Mouse (Mus musculus): ENCODE data around the gene Erh. TPM values are rescaled to one million over a fixed set of nuclear protein-coding genes. Genes with fewer than 3 reads are reported as not detected.
A peak's percentile ranks its signal among the peaks of the same experiment; 100 is the strongest.

Gene Erh
- polyA plus RNA-seq, 1 experiment = 92.0 TPM

GRCm38 (mm10) chr12:80598236-80598635 is 45.9 kb downstream of the Erh start:
- H3K27me3 ChIP-seq (ENCODE audit: control insufficient read depth, insufficient read depth, low read length) = no peaks in the 10 kb centered on the region
- H3K27ac ChIP-seq (ENCODE audit: insufficient read depth, low read length) = no peak overlapping the region
- peaks cover 15% of the 10 kb centered on the region; the same call in 1 of the 2 replicates for H3K4me1 ChIP-seq (ENCODE audit: control insufficient read depth, insufficient read depth, low read length)
- DNase-seq = no peak
- no peak for TF ChIP-seq CTCF (IDR thresholded peaks at IDR 0.05; ENCODE audit: borderline replicate concordance, insufficient read depth, low read depth, low read length)
- no peak for TF ChIP-seq POLR2A (IDR thresholded peaks at IDR 0.05; ENCODE audit: borderline replicate concordance, insufficient read depth, low read length)
- H3K4me3 ChIP-seq (replicated peaks; ENCODE audit: insufficient read depth, low read depth, low read length) = no peak overlapping the region
- 58% methylated on average over 7 of the region's 7 CpGs for WGBS

- 93% methylated on average over 4 of the region's 4 CpGs for WGBS
- no peak for DNase-seq
- no peak overlapping the region for H3K4me3 ChIP-seq (replicated peaks; ENCODE audit: insufficient read depth, low read depth, low read length)
- no peak overlapping the region for H3K27ac ChIP-seq (ENCODE audit: insufficient read depth, low read length)
- H3K27me3 ChIP-seq (ENCODE audit: control insufficient read depth, insufficient read depth, low read length) = no peaks in the 10 kb centered on the region
- TF ChIP-seq POLR2A (IDR thresholded peaks at IDR 0.05; ENCODE audit: borderline replicate concordance, insufficient read depth, low read length) = no peak
- TF ChIP-seq CTCF (IDR thresholded peaks at IDR 0.05; ENCODE audit: borderline replicate concordance, insufficient read depth, low read depth, low read length) = no peak
- H3K4me1 ChIP-seq (ENCODE audit: control insufficient read depth, insufficient read depth, low read length) = peaks cover 15% of the 10 kb centered on the region; the same call in 1 of the 2 replicates
These were observed 48.2 kb downstream of the Erh start for GRCm38 (mm10) chr12:80595968-80596367.

- no peak for DNase-seq
- H3K27me3 ChIP-seq (ENCODE audit: control insufficient read depth, insufficient read depth, low read length) = no peaks in the 10 kb centered on the region
- peaks cover 15% of the 10 kb centered on the region; the same call in 1 of the 2 replicates for H3K4me1 ChIP-seq (ENCODE audit: control insufficient read depth, insufficient read depth, low read length)
- TF ChIP-seq POLR2A (IDR thresholded peaks at IDR 0.05; ENCODE audit: borderline replicate concordance, insufficient read depth, low read length) = no peak
- no peak for TF ChIP-seq CTCF (IDR thresholded peaks at IDR 0.05; ENCODE audit: borderline replicate concordance, insufficient read depth, low read depth, low read length)
- H3K4me3 ChIP-seq (replicated peaks; ENCODE audit: insufficient read depth, low read depth, low read length) = no peak overlapping the region
- WGBS = 95% methylated on average over 4 of the region's 4 CpGs
- H3K27ac ChIP-seq (ENCODE audit: insufficient read depth, low read length) = no peak overlapping the region
These were observed 48.6 kb downstream of the Erh start for GRCm38 (mm10) chr12:80595566-80595965.

GRCm38 (mm10) chr12:80594781-80595180 is 49.4 kb downstream of the Erh start:
- TF ChIP-seq CTCF (IDR thresholded peaks at IDR 0.05; ENCODE audit: borderline replicate concordance, insufficient read depth, low read depth, low read length) (no peak), POLR2A (IDR thresholded peaks at IDR 0.05; ENCODE audit: borderline replicate concordance, insufficient read depth, low read length) (no peak)
- DNase-seq = no peak
- Histone ChIP-seq H3K4me1 (ENCODE audit: control insufficient read depth, insufficient read depth, low read length) (peaks cover 15% of the 10 kb centered on the region; the same call in 1 of the 2 replicates), H3K27me3 (ENCODE audit: control insufficient read depth, insufficient read depth, low read length) (no peaks in the 10 kb centered on the region), H3K4me3 (replicated peaks; ENCODE audit: insufficient read depth, low read depth, low read length) (no peak overlapping the region), H3K27ac (ENCODE audit: insufficient read depth, low read length) (no peak overlapping the region)
- WGBS = 22% methylated on average over 4 of the region's 4 CpGs

- Histone ChIP-seq H3K27me3 (ENCODE audit: control insufficient read depth, insufficient read depth, low read length) (no peaks in the 10 kb centered on the region), H3K27ac (ENCODE audit: insufficient read depth, low read length) (no peak overlapping the region), H3K4me1 (ENCODE audit: control insufficient read depth, insufficient read depth, low read length) (peaks cover 12% of the 10 kb centered on the region; the same call in 1 of the 2 replicates), H3K4me3 (replicated peaks; ENCODE audit: insufficient read depth, low read depth, low read length) (no peak overlapping the region)
- DNase-seq = no peak
- 96% methylated on average over 4 of the region's 4 CpGs for WGBS
- TF ChIP-seq CTCF (IDR thresholded peaks at IDR 0.05; ENCODE audit: borderline replicate concordance, insufficient read depth, low read depth, low read length) (no peak), POLR2A (IDR thresholded peaks at IDR 0.05; ENCODE audit: borderline replicate concordance, insufficient read depth, low read length) (no peak)
These were observed 50.0 kb downstream of the Erh start for GRCm38 (mm10) chr12:80594141-80594540.

- Histone ChIP-seq H3K27ac (ENCODE audit: insufficient read depth, low read length) (no peak overlapping the region), H3K4me3 (replicated peaks; ENCODE audit: insufficient read depth, low read depth, low read length) (no peak overlapping the region), H3K27me3 (ENCODE audit: control insufficient read depth, insufficient read depth, low read length) (no peaks in the 10 kb centered on the region), H3K4me1 (ENCODE audit: control insufficient read depth, insufficient read depth, low read length) (no peaks in the 10 kb centered on the region)
- 22% methylated on average over 2 of the region's 2 CpGs for WGBS
- DNase-seq = no peak
- TF ChIP-seq CTCF (IDR thresholded peaks at IDR 0.05; ENCODE audit: borderline replicate concordance, insufficient read depth, low read depth, low read length) (0 out of 2 replicates have a peak, but pooled peaks have one; percentile 15), POLR2A (IDR thresholded peaks at IDR 0.05; ENCODE audit: borderline replicate concordance, insufficient read depth, low read length) (no peak)
These were observed 59.2 kb downstream of the Erh start for GRCm38 (mm10) chr12:80584973-80585372.

Other genes with a start within 250 kb of the Erh start
- gene Dcaf5, start 207.7 kb downstream of the Erh start, polyA plus RNA-seq (2012; rRNA removed) = 36.5 and 36.9 TPM in 2 replicates
- 61.5 and 68.0 TPM in 2 replicates for gene Exd2, start 181.2 kb downstream of the Erh start, polyA plus RNA-seq (2012; rRNA removed)
- 29.3 and 32.8 TPM in 2 replicates for gene Galnt16, start 126.1 kb downstream of the Erh start, polyA plus RNA-seq (2012; rRNA removed)
- gene Slc39a9, start 458 bp downstream of the Erh start, polyA plus RNA-seq (2012; rRNA removed) = 31.9 and 33.5 TPM in 2 replicates
- 61.7 and 66.3 TPM in 2 replicates for gene Plekhd1, start 48.2 kb upstream of the Erh start, polyA plus RNA-seq (2012; rRNA removed)
- gene Ccdc177, start 116.3 kb upstream of the Erh start, polyA plus RNA-seq (2012; rRNA removed) = 4.9 and 5.4 TPM in 2 replicates
- gene Susd6, start 146.2 kb upstream of the Erh start, polyA plus RNA-seq (2012; rRNA removed) = 46.3 and 54.8 TPM in 2 replicates